Mouse (Mus musculus) hindbrain, embryonic 13.5 days (tissue): ENCODE results near the gene Aass. TPM values are rescaled to one million over a fixed set of nuclear protein-coding genes. Genes with fewer than 3 reads are reported as not detected.
"Not testable (repeated sequence)": the region's sequence is repeated elsewhere in the genome, so short reads cannot be mapped to it uniquely, and the experiment has no call there.

Experiments
- ATAC-seq: fragments of 200-750 bp; cut with Nextera tagmentation; 2 replicates; pipeline ENCODE4 v1.8.0; 2017; ENCODE audit warnings: moderate TSS enrichment; ENCODE audit not compliant: low FRiP score
- H3K27ac ChIP-seq: fragments of 300-500 bp; sonication (generic); 2 replicates; pipeline ENCODE4 v1.5.1; 2015; ENCODE audit warnings: inconsistent platforms, mild to moderate bottlenecking, moderate library complexity
- H3K27me3 ChIP-seq: fragments of 300-500 bp; sonication (generic); 2 replicates; pipeline ENCODE4 v1.6.1; 2015; ENCODE audit warnings: mild to moderate bottlenecking, inconsistent platforms
- H3K36me3 ChIP-seq: fragments of 300-500 bp; sonication (generic); 2 replicates; pipeline ENCODE4 v1.6.1; 2015; ENCODE audit warnings: mild to moderate bottlenecking, inconsistent platforms
- H3K4me1 ChIP-seq: fragments of 300-500 bp; sonication (generic); replicated peaks from 2 replicates; pipeline ENCODE4 v1.6.1; 2015; ENCODE audit warnings: inconsistent platforms
- H3K4me2 ChIP-seq: fragments of 300-500 bp; sonication (generic); 2 replicates; pipeline ENCODE4 v1.6.1; 2015; ENCODE audit warnings: inconsistent platforms, mild to moderate bottlenecking, moderate library complexity
- H3K4me3 ChIP-seq: fragments of 300-500 bp; sonication (generic); 2 replicates; pipeline ENCODE4 v1.5.1; 2015; ENCODE audit warnings: mild to moderate bottlenecking, inconsistent platforms
- H3K9ac ChIP-seq: fragments of 300-500 bp; sonication (generic); 2 replicates; pipeline ENCODE4 v1.6.1; 2015; ENCODE audit warnings: mild to moderate bottlenecking, inconsistent platforms
- H3K9me3 ChIP-seq: fragments of 300-500 bp; sonication (generic); 2 replicates; pipeline ENCODE4 v1.6.1; 2016; ENCODE audit warnings: inconsistent platforms
- WGBS: fragments of 180-500 bp; shearing (Covaris S2); methylation state at CpG from one replicate; pipeline ENCODE4 v1.1.7; 2015; 5-methylcytosine and 5-hydroxymethylcytosine counted together
- polyA plus RNA-seq: library from polyadenylated mRNA; unstranded; fragments of >200 nt; fragmentation: Nextera tagmentation; extraction: Ambion mirVana; gene quantifications from 2 replicates; pipeline ENCODE4 v1.2.1, GENCODE M21; 2015

The Aass gene
- 0.43 and 0.77 TPM in 2 replicates for polyA plus RNA-seq

GRCm38 (mm10) chr6:23132573-23133181 is at the start of gene Aass:
Gene Aass (minus strand): TSS chr6:23132986.
- peak within 1 kb of the TSS; percentile 43 for H3K4me3 ChIP-seq
- 3% methylated on average over 20 of the region's 20 CpGs for WGBS
- peaks cover 10% of the 10 kb centered on the region for H3K4me1 ChIP-seq
- no peak within 1 kb of the TSS for H3K27ac ChIP-seq
- ATAC-seq: peak; percentile 85
- peak within 1 kb of the TSS; percentile 57 for H3K9ac ChIP-seq
- peak within 1 kb of the TSS; percentile 75 for H3K4me2 ChIP-seq
- no peaks in the 10 kb centered on the region for H3K36me3 ChIP-seq
- H3K9me3 ChIP-seq: no peaks in the 10 kb centered on the region
- peaks cover 13% of the 10 kb centered on the region; the same call in 1 of the 2 replicates for H3K27me3 ChIP-seq

DNA sequence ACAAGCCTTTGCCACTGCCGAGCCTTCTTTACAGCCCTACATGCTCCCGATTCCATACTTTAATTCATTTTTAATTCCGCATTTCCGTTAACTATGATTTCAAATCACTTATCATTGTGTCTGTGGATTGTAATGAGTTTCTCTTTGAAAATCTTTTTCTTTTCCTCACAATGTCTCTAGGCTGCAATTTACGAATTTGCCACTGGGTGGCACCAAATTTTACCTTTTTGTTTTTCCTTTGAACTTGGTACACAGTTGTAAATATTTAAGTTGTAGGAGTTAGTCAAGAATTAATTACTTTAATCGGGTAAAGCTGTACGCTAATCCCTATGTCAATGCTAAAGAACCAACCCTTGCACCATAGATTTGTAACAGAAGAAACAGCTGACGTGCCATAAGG is 47.3 kb upstream of the Aass start:
- H3K4me1 ChIP-seq: no peaks in the 10 kb centered on the region
- WGBS: 27% methylated on average over 8 of the region's 8 CpGs
- no peak for ATAC-seq
- H3K9ac ChIP-seq: no peak overlapping the region
- H3K4me2 ChIP-seq: no peak overlapping the region
- H3K4me3 ChIP-seq: no peak overlapping the region
- no peaks in the 10 kb centered on the region for H3K9me3 ChIP-seq
- no peaks in the 10 kb centered on the region for H3K27me3 ChIP-seq
- no peak overlapping the region for H3K27ac ChIP-seq
- H3K36me3 ChIP-seq: no peaks in the 10 kb centered on the region

DNA sequence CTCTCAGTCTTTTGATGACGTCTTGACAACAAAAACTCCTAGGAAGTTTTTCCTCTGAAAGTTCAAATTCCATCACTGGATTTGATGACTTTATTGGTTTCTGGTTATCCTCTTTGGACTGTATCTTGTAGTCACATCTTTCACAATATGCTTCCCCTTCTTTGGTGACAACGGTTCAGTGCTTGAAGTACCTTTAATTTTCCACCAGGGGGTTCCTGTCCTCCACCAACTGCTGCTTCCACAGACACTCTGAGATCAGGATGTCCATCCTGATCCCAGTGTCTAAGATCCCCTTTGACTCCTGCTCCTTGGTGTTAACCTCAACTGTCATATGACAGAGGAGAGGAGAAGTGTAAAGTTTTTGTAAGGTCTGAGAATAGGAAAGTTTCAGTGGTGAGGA is 31.0 kb upstream of the Aass start:
- WGBS: 41% methylated on average over 2 of the region's 2 CpGs

DNA sequence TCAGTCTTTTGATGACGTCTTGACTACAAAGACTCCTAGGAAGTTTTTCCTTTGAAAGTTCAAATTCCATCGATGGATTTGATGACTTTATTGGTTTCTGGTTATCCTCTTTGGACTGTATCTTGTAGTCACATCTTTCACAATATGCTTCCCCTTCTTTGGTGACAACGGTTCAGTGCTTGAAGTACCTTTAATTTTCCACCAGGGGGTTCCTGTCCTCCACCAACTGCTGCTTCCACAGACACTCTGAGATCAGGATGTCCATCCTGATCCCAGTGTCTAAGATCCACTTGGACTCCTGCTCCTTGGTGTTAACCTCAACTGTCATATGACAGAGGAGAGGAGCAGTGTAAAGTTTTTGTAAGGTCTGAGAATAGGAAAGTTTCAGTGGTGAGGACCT is 23.6 kb upstream of the Aass start:
- not testable (repeated sequence) for H3K9me3 ChIP-seq, H3K4me2 ChIP-seq, H3K9ac ChIP-seq, H3K4me3 ChIP-seq, H3K36me3 ChIP-seq, H3K27ac ChIP-seq, ATAC-seq, H3K4me1 ChIP-seq, H3K27me3 ChIP-seq
- 62% methylated on average over 3 of the region's 3 CpGs for WGBS

More for the DNA sequence above, 31.0 kb upstream of the Aass start:
- not testable (repeated sequence) for ATAC-seq, H3K9me3 ChIP-seq, H3K4me3 ChIP-seq, H3K27ac ChIP-seq, H3K36me3 ChIP-seq, H3K27me3 ChIP-seq, H3K9ac ChIP-seq, H3K4me2 ChIP-seq, H3K4me1 ChIP-seq

- no peak overlapping the region for H3K4me2 ChIP-seq
- H3K36me3 ChIP-seq: no peaks in the 10 kb centered on the region
- WGBS: 91% methylated on average over 2 of the region's 2 CpGs
- no peak for ATAC-seq
- no peaks in the 10 kb centered on the region for H3K9me3 ChIP-seq
- no peak overlapping the region for H3K4me3 ChIP-seq
- no peaks in the 10 kb centered on the region for H3K27me3 ChIP-seq
- H3K4me1 ChIP-seq: no peaks in the 10 kb centered on the region
- no peak overlapping the region for H3K27ac ChIP-seq
- H3K9ac ChIP-seq: no peak overlapping the region
Observed at GRCm38 (mm10) chr6:23153112-23153511, 20.3 kb upstream of the Aass start.

DNA sequence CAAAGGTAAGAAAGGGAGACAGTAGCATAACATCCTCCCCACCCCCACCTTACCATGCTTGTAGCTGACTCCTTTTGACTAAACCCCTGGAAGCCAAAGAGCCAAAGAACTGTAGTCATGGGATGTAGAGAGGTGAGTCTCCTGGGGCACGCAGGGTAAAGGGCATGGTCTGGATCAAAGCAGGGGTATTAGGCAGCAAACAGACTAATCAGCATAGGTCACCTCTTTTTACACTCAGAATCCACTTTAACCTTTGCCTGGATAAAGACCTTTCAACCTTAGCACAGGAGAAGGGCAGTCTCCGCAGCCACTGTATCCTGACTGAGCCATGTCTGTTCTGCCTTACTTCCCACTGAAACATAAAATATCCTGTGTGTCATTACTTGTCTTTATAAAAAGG is 14.4 kb upstream of the Aass start:
- Histone ChIP-seq H3K9ac (no peak overlapping the region), H3K27ac (no peak overlapping the region), H3K4me3 (no peak overlapping the region), H3K4me1 (no peaks in the 10 kb centered on the region), H3K27me3 (no peaks in the 10 kb centered on the region), H3K36me3 (no peaks in the 10 kb centered on the region), H3K4me2 (no peak overlapping the region), H3K9me3 (no peaks in the 10 kb centered on the region)
- no peak for ATAC-seq
- WGBS: 87% methylated on average over 2 of the region's 2 CpGs

GRCm38 (mm10) chr6:23143980-23144379 is 11.2 kb upstream of the Aass start:
- H3K4me2 ChIP-seq: no peak overlapping the region
- no peaks in the 10 kb centered on the region for H3K36me3 ChIP-seq
- no peak overlapping the region for H3K27ac ChIP-seq
- no peaks in the 10 kb centered on the region for H3K4me1 ChIP-seq
- no peaks in the 10 kb centered on the region for H3K27me3 ChIP-seq
- H3K4me3 ChIP-seq: no peak overlapping the region
- no peak for ATAC-seq
- no peak overlapping the region for H3K9ac ChIP-seq
- no peaks in the 10 kb centered on the region for H3K9me3 ChIP-seq

GRCm38 (mm10) chr6:23131015-23131414 is 1.8 kb downstream of the Aass start:
- Histone ChIP-seq H3K4me2 (no peak overlapping the region), H3K4me3 (no peak overlapping the region), H3K9ac (no peak overlapping the region), H3K27ac (no peak overlapping the region), H3K9me3 (no peaks in the 10 kb centered on the region), H3K27me3 (peaks cover 13% of the 10 kb centered on the region; the same call in 1 of the 2 replicates), H3K4me1 (peaks cover 10% of the 10 kb centered on the region), H3K36me3 (no peaks in the 10 kb centered on the region)
- WGBS: 71% methylated on average over 4 of the region's 4 CpGs
- ATAC-seq: no peak

GRCm38 (mm10) chr6:23129201-23129600 is 3.6 kb downstream of the Aass start:
- Histone ChIP-seq H3K9me3 (no peaks in the 10 kb centered on the region), H3K27me3 (peaks cover 11% of the 10 kb centered on the region; the same call in 1 of the 2 replicates), H3K9ac (no peak overlapping the region), H3K36me3 (no peaks in the 10 kb centered on the region), H3K4me1 (peaks cover 10% of the 10 kb centered on the region), H3K4me3 (no peak overlapping the region), H3K4me2 (no peak overlapping the region), H3K27ac (no peak overlapping the region)
- WGBS: 79% methylated on average over 4 of the region's 4 CpGs
- no peak for ATAC-seq

DNA sequence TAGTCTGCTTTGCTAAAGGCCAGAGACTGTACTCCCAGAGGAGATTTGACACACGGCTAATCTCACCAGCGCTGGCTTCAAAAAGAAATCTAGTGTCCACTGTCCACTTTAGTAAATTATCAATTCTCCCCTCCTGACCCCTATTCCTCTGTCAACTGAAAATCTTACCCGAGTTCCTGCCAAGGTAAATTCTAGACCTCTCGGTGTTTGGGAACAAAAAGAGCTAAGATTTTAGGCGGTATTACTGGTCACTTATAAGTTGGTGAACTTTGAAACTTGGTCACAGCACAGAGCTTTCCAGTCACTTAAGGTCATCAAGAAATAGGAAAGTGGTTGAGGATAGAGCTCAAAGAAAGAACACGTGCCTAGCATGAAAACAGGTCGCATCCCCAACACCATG is 6.1 kb downstream of the Aass start:
- 88% methylated on average over 7 of the region's 7 CpGs for WGBS
- no peak for ATAC-seq

DNA sequence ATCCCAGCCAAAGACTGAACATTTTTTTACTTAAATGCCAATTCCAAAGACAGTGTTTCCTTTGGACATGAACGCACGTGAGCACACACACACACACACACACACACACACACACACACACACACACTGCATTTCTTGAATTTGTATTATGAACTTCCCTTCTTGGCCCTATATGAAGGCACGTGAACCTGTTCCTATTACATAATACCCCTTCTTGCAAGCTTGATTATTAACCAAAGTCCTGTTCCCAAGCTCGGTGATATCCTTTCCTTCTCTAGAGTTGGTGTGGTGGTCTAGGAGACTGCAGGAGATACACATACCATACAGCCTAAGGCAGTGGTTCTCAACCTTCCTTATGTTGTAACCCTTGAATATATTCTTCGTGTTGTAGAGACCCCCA is 7.0 kb downstream of the Aass start:
- no peaks in the 10 kb centered on the region for H3K9me3 ChIP-seq
- 85% methylated on average over 5 of the region's 5 CpGs for WGBS
- no peak overlapping the region for H3K4me3 ChIP-seq
- no peak overlapping the region for H3K4me2 ChIP-seq
- H3K27me3 ChIP-seq: no peaks in the 10 kb centered on the region
- no peak overlapping the region for H3K27ac ChIP-seq
- H3K9ac ChIP-seq: no peak overlapping the region
- no peak for ATAC-seq
- H3K4me1 ChIP-seq: no peaks in the 10 kb centered on the region
- H3K36me3 ChIP-seq: no peaks in the 10 kb centered on the region

More for the DNA sequence above, 6.1 kb downstream of the Aass start:
- Histone ChIP-seq H3K9ac (no peak overlapping the region), H3K27ac (no peak overlapping the region), H3K4me1 (no peaks in the 10 kb centered on the region), H3K27me3 (0 out of 2 replicates have a peak, but pooled peaks cover 1% of the 10 kb centered on the region), H3K36me3 (no peaks in the 10 kb centered on the region), H3K9me3 (no peaks in the 10 kb centered on the region), H3K4me3 (no peak overlapping the region), H3K4me2 (no peak overlapping the region)

- Histone ChIP-seq H3K27ac (no peak overlapping the region), H3K27me3 (no peaks in the 10 kb centered on the region), H3K4me3 (no peak overlapping the region), H3K4me2 (no peak overlapping the region), H3K36me3 (no peaks in the 10 kb centered on the region), H3K9me3 (no peaks in the 10 kb centered on the region), H3K9ac (no peak overlapping the region), H3K4me1 (no peaks in the 10 kb centered on the region)
- no peak for ATAC-seq
- 84% methylated on average over 2 of the region's 2 CpGs for WGBS
Observed at GRCm38 (mm10) chr6:23124823-23125222, 8.0 kb downstream of the Aass start.

DNA sequence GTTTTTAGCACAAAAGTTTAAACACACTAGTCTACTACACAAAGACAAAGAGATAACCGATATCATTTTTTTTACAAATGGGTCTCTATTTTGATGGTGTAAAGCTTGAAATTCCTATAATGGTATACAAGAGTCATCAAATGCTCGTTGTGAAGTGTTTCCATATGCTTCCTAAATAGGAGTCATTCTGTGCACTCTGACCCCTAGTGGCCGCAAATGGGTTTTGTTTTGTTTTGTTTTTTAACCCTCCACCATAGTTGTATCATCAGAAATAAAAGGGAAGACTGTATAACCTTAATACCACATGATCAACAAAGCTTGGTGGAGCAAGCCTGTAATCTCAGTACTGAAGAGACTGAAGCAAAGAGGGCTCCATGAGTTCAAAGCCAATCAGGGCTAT is 9.9 kb downstream of the Aass start:
- 46% methylated on average over 3 of the region's 3 CpGs for WGBS

More for the DNA sequence above, 9.9 kb downstream of the Aass start:
- H3K27me3 ChIP-seq: no peaks in the 10 kb centered on the region
- no peaks in the 10 kb centered on the region for H3K36me3 ChIP-seq
- H3K9ac ChIP-seq: no peak overlapping the region
- no peak overlapping the region for H3K4me2 ChIP-seq
- H3K4me1 ChIP-seq: no peaks in the 10 kb centered on the region
- ATAC-seq: no peak
- no peaks in the 10 kb centered on the region for H3K9me3 ChIP-seq
- no peak overlapping the region for H3K4me3 ChIP-seq
- no peak overlapping the region for H3K27ac ChIP-seq
